Mouse (Mus musculus): ENCODE results near the gene Islr.

DNA sequence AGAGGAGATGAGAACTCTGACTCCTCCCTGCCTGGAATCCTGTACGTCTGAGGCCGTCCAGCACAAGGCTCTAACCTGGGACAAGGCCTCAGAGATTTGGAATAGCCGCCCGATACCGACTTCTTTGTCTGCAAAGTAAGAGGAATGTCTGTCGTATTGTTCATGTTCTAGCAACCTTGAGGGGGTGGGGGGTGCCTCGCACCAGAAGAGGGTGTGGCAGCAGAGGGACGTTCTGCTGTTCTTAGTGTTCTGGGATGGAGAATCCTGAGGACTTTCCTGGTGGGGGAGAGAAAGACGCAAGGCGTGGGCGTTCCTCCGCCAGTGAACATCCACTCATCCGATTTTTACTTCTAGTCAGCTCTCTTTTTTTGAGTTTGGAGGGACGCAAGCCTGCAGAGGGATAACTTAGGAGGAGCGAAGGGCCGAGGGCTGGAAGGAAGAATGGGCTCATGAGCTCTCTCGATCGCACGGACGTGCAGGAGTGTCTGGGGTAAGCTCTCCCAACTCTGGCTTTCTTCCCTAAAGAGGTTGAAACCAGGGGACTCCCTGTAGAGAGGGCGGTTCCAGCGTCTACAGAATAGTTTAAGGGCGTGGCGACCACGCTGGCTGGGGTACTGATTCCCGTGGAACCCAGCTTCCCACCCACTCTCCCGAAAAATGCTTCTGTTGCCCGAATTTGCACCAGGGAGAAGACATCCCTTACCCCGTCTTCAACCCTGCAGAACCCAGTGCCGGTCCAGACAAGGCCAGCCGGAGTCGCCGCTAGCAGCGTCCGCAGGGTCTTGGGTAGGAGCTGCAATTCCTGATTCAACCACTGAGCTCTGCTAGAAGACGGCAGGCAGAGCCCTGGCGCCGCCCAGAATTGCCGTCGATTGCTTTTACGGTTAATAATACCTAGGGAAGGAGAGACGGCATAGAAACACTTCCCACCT lies at the start of gene Islr, which contains the start of gene Islr2:
- TF ChIP-seq CTCF (IDR thresholded peaks at IDR 0.05 in 2 of 3, conservative IDR thresholded peaks at IDR 0.05 in 1 of 3; ENCODE audit: control insufficient read depth in 1 of 3, insufficient read depth in 1 of 3, low read depth in 2 of 3, low read length in 3 of 3, poor library complexity in 1 of 3, severe bottlenecking in 1 of 3) (peak in 2 of 3 experiments; percentile 40 to 48; a peak in 4 of 6 replicates), CHD2 (IDR thresholded peaks at IDR 0.05; ENCODE audit: low read length) (no peak), POLR2AphosphoS2 (IDR thresholded peaks at IDR 0.05; ENCODE audit: low read length) (no peak), TBP (IDR thresholded peaks at IDR 0.05; ENCODE audit: low read depth, low read length) (no peak), MAZ (IDR thresholded peaks at IDR 0.05; ENCODE audit: low read depth, low read length) (no peak), USF2 (IDR thresholded peaks at IDR 0.05; ENCODE audit: borderline replicate concordance in 1 of 2, insufficient read depth in 1 of 2, low read depth in 1 of 2, low read length in 2 of 2) (no peak), EP300 (IDR thresholded peaks at IDR 0.05; ENCODE audit: low read depth in 1 of 2, low read length in 2 of 2) (no peak), MAX (IDR thresholded peaks at IDR 0.05; ENCODE audit: low read length) (no peak), RAD21 (IDR thresholded peaks at IDR 0.05; ENCODE audit: low read depth, low read length) (no peak; the same call in 1 of the 2 replicates), ELF1 (IDR thresholded peaks at IDR 0.05; ENCODE audit: low read depth, low read length) (no peak), POLR2A (IDR thresholded peaks at IDR 0.05; ENCODE audit: control insufficient read depth in 1 of 2, insufficient read depth in 1 of 2, low read depth in 1 of 2, low read length in 2 of 2, poor library complexity in 1 of 2) (no peak), MXI1 (IDR thresholded peaks at IDR 0.05; ENCODE audit: low read depth, low read length) (no peak)

Data from MEL (cell line).